Mouse (Mus musculus) lung, embryonic 16.5 days (tissue): ENCODE results near the gene Ybx2. TPM values are rescaled to one million over a fixed set of nuclear protein-coding genes. Genes with fewer than 3 reads are reported as not detected.

Experiments used
- microRNA-seq: library from miRNA; unstranded; fragments of <30 nt; microRNA quantifications from one replicate; pipeline ENCODE4, GENCODE M21; 2016
- polyA plus RNA-seq: library from polyadenylated mRNA; unstranded; fragments of >200 nt; fragmentation: Nextera tagmentation; extraction: Ambion mirVana; gene quantifications from 2 replicates; pipeline ENCODE4 v1.2.1, GENCODE M21; 2015

The Ybx2 gene
- polyA plus RNA-seq, 1 experiment from 2014 or later, result 2.7 TPM

Small RNA genes lying within 50 kb of the gene (microRNA-seq; reads per million reads assigned to microRNA genes)
- gene Gm44349, result not detected

Other genes with a start within 250 kb of the Ybx2 start
- 10.6 and 12.8 TPM in 2 replicates for gene Tnfsf12, start 239.9 kb upstream of the Ybx2 start, polyA plus RNA-seq
- gene Tnfsfm13, start 239.7 kb upstream of the Ybx2 start, polyA plus RNA-seq, result 5.0 and 5.4 TPM in 2 replicates
- 24.1 and 25.3 TPM in 2 replicates for gene Polr2a, start 177.2 kb upstream of the Ybx2 start, polyA plus RNA-seq
- gene Slc35g3, start 173.8 kb upstream of the Ybx2 start, polyA plus RNA-seq, result 0.36 and 0.64 TPM in 2 replicates
- 3.5 and 4.9 TPM in 2 replicates for gene Zbtb4, start 169.9 kb upstream of the Ybx2 start, polyA plus RNA-seq
- gene Chrnb1, start 139.9 kb upstream of the Ybx2 start, polyA plus RNA-seq, result 18.6 and 20.7 TPM in 2 replicates
- 1.0 and 1.7 TPM in 2 replicates for gene Fgf11, start 133.9 kb upstream of the Ybx2 start, polyA plus RNA-seq
- 6.5 and 8.6 TPM in 2 replicates for gene Tmem102, start 130.2 kb upstream of the Ybx2 start, polyA plus RNA-seq
- not detected in 2 replicates for gene Gm39566, start 120.5 kb upstream of the Ybx2 start, polyA plus RNA-seq
- gene Spem2, start 117.3 kb upstream of the Ybx2 start, polyA plus RNA-seq, result not detected in 2 replicates
- gene Spem1, start 113.6 kb upstream of the Ybx2 start, polyA plus RNA-seq, result not detected in 2 replicates
- 4.4 and 5.0 TPM in 2 replicates for gene Nlgn2, start 98.0 kb upstream of the Ybx2 start, polyA plus RNA-seq
- gene Tmem256, start 97.3 kb upstream of the Ybx2 start, polyA plus RNA-seq, result 443 and 452 TPM in 2 replicates
- gene Plscr3, start 89.4 kb upstream of the Ybx2 start, polyA plus RNA-seq, result 115 and 137 TPM in 2 replicates
- 10.8 and 11.8 TPM in 2 replicates for gene Tnk1, start 77.1 kb upstream of the Ybx2 start, polyA plus RNA-seq
- not detected in 2 replicates for gene Tmem95, start 57.8 kb upstream of the Ybx2 start, polyA plus RNA-seq
- 10.9 and 11.4 TPM in 2 replicates for gene Kctd11, start 54.4 kb upstream of the Ybx2 start, polyA plus RNA-seq
- 2.1 and 3.8 TPM in 2 replicates for gene Acap1, start 40.3 kb upstream of the Ybx2 start, polyA plus RNA-seq
- gene 2810408A11Rik, start 34.8 kb upstream of the Ybx2 start, polyA plus RNA-seq, result 7.9 and 8.6 TPM in 2 replicates
- 5.7 and 6.4 TPM in 2 replicates for gene Neurl4, start 34.7 kb upstream of the Ybx2 start, polyA plus RNA-seq
- gene Gps2, start 21.9 kb upstream of the Ybx2 start, polyA plus RNA-seq, result 85.1 and 87.8 TPM in 2 replicates
- 1,390 and 1,410 TPM in 2 replicates for gene Eif5a, start 13.8 kb upstream of the Ybx2 start, polyA plus RNA-seq
- gene Slc2a4, start 12.4 kb downstream of the Ybx2 start, polyA plus RNA-seq, result 17.1 and 17.2 TPM in 2 replicates
- gene Cldn7, start 29.0 kb downstream of the Ybx2 start, polyA plus RNA-seq, result 172 and 202 TPM in 2 replicates
- 20.6 and 23.0 TPM in 2 replicates for gene Ctdnep1, start 45.4 kb downstream of the Ybx2 start, polyA plus RNA-seq
- gene Elp5, start 46.7 kb downstream of the Ybx2 start, polyA plus RNA-seq, result 98.4 and 99.2 TPM in 2 replicates
- 515 and 536 TPM in 2 replicates for gene Gabarap, start 55.3 kb downstream of the Ybx2 start, polyA plus RNA-seq
- gene Phf23, start 60.0 kb downstream of the Ybx2 start, polyA plus RNA-seq, result 58.1 and 59.5 TPM in 2 replicates
- 30.1 and 30.7 TPM in 2 replicates for gene Dvl2, start 64.8 kb downstream of the Ybx2 start, polyA plus RNA-seq
- gene Acadvl, start 79.6 kb downstream of the Ybx2 start, polyA plus RNA-seq, result 90.0 and 92.0 TPM in 2 replicates
- gene Dlg4, start 81.1 kb downstream of the Ybx2 start, polyA plus RNA-seq, result 5.5 and 7.9 TPM in 2 replicates
- gene Asgr1, start 118.3 kb downstream of the Ybx2 start, polyA plus RNA-seq, result 0.18 TPM in 1 of 2 replicates, not detected in the other
- 0.30 TPM in 1 of 2 replicates, not detected in the other for gene Asgr2, start 156.8 kb downstream of the Ybx2 start, polyA plus RNA-seq
- gene Mgl2, start 194.5 kb downstream of the Ybx2 start, polyA plus RNA-seq, result 2.1 and 2.4 TPM in 2 replicates
- 0.79 and 1.6 TPM in 2 replicates for gene Clec10a, start 220.4 kb downstream of the Ybx2 start, polyA plus RNA-seq